ENCODE assay signal across 17 mouse cellular contexts in genomic region chr4:118589733-118590130, GRCm38 (mm10). TPM values are rescaled to one million over a fixed set of nuclear protein-coding genes. Genes with fewer than 3 reads are reported as not detected.
DNase-seq lines count a peak whose midpoint lies in the region; ATAC-seq lines count a peak whose summit lies in the region.
"Had no signal": no experiment of that assay in that cellular context is flagged by ENCODE, and none has a peak within 500 bp of the region (broad histone marks: within the 10 kb centered on the region; RNA-seq: fewer than 3 reads in every experiment).

No protein-coding gene starts in this region.

- intact Hi-C loops in left cerebral cortex, postnatal 14 days (cut with DNase I): no loop called here

- H3K27me3 ChIP-seq in forebrain, embryonic 14.5 days (replicated peaks; ENCODE audit: control insufficient read depth, insufficient read depth, low read length): no peaks in the 10 kb centered on the region
- H3K27me3 ChIP-seq in forebrain, embryonic 16.5 days (replicated peaks; ENCODE audit: control insufficient read depth, insufficient read depth, low read length): no peaks in the 10 kb centered on the region
- no peaks in the 10 kb centered on the region for H3K27me3 ChIP-seq in hindbrain, embryonic 13.5 days
- no peaks in the 10 kb centered on the region for H3K27me3 ChIP-seq in midbrain, embryonic 16.5 days (ENCODE audit: control insufficient read depth, insufficient read depth, low read depth, low read length)

- ATAC-seq in forebrain, embryonic 14.5 days: 0 out of 2 replicates have a peak, but pooled peaks have one; percentile 32
- ATAC-seq in forebrain, embryonic 16.5 days: no peak
- peak; percentile 55; the same call in 1 of the 2 replicates for ATAC-seq in hindbrain, embryonic 13.5 days (ENCODE audit: low FRiP score)
- peak; percentile 68 for ATAC-seq in midbrain, embryonic 16.5 days

- 9% methylated on average over 7 of the region's 7 CpGs for WGBS in forebrain, embryonic 14.5 days
- 4% methylated on average over 7 of the region's 7 CpGs for WGBS in forebrain, embryonic 16.5 days
- WGBS in hindbrain, embryonic 13.5 days: 5% methylated on average over 7 of the region's 7 CpGs
- 4% methylated on average over 7 of the region's 7 CpGs for WGBS in midbrain, embryonic 16.5 days

- no peaks in the 10 kb centered on the region for H3K9me3 ChIP-seq in forebrain, embryonic 14.5 days (replicated peaks; ENCODE audit: control insufficient read depth, low read length)
- H3K9me3 ChIP-seq in forebrain, embryonic 16.5 days (ENCODE audit: control insufficient read depth, low read length): no peaks in the 10 kb centered on the region
- H3K9me3 ChIP-seq in hindbrain, embryonic 13.5 days: no peaks in the 10 kb centered on the region
- no peaks in the 10 kb centered on the region for H3K9me3 ChIP-seq in midbrain, embryonic 16.5 days (replicated peaks; ENCODE audit: control insufficient read depth, low read length, poor library complexity, severe bottlenecking)

- no peaks in the 10 kb centered on the region for H3K36me3 ChIP-seq in forebrain, embryonic 14.5 days (ENCODE audit: control insufficient read depth, insufficient read depth, low read length)
- no peaks in the 10 kb centered on the region for H3K36me3 ChIP-seq in forebrain, embryonic 16.5 days (ENCODE audit: control insufficient read depth, insufficient read depth)
- no peaks in the 10 kb centered on the region for H3K36me3 ChIP-seq in hindbrain, embryonic 13.5 days
- H3K36me3 ChIP-seq in midbrain, embryonic 16.5 days (ENCODE audit: control insufficient read depth, insufficient read depth, low read length): no peaks in the 10 kb centered on the region

- H3K4me2 ChIP-seq in forebrain, embryonic 14.5 days (ENCODE audit: low read length): no peak overlapping the region
- H3K4me2 ChIP-seq in forebrain, embryonic 16.5 days (ENCODE audit: low read length): no peak overlapping the region
- H3K4me2 ChIP-seq in hindbrain, embryonic 13.5 days: peak overlapping the region; percentile 32
- peak overlapping the region; percentile 23; the same call in 1 of the 2 replicates for H3K4me2 ChIP-seq in midbrain, embryonic 16.5 days (ENCODE audit: low read length)

- no peak overlapping the region for H3K4me3 ChIP-seq in forebrain, embryonic 14.5 days (ENCODE audit: low read depth, low read length)
- H3K4me3 ChIP-seq in forebrain, embryonic 16.5 days (replicated peaks; ENCODE audit: low read length): no peak overlapping the region
- H3K4me3 ChIP-seq in hindbrain, embryonic 13.5 days: peak overlapping the region; percentile 5; the same call in 1 of the 2 replicates
- H3K4me3 ChIP-seq in midbrain, embryonic 16.5 days (ENCODE audit: low read depth, low read length): no peak overlapping the region

- no peaks in the 10 kb centered on the region; the same call in 1 of the 2 replicates for H3K4me1 ChIP-seq in forebrain, embryonic 14.5 days (ENCODE audit: control insufficient read depth, insufficient read depth, low read length)
- peaks cover 7% of the 10 kb centered on the region; the same call in 1 of the 2 replicates for H3K4me1 ChIP-seq in forebrain, embryonic 16.5 days (replicated peaks; ENCODE audit: control insufficient read depth, insufficient read depth, low read length)
- peaks cover 19% of the 10 kb centered on the region for H3K4me1 ChIP-seq in hindbrain, embryonic 13.5 days (replicated peaks)
- peaks cover 7% of the 10 kb centered on the region for H3K4me1 ChIP-seq in midbrain, embryonic 16.5 days (ENCODE audit: control insufficient read depth, insufficient read depth, low read length)

- no peak overlapping the region for H3K27ac ChIP-seq in forebrain, embryonic 14.5 days (ENCODE audit: low read depth, low read length)
- H3K27ac ChIP-seq in forebrain, embryonic 16.5 days (ENCODE audit: low read length): no peak overlapping the region
- peak overlapping the region; percentile 73 for H3K27ac ChIP-seq in hindbrain, embryonic 13.5 days
- H3K27ac ChIP-seq in midbrain, embryonic 16.5 days (ENCODE audit: low read length): peak overlapping the region; percentile 64

- no peak overlapping the region for H3K9ac ChIP-seq in forebrain, embryonic 14.5 days (ENCODE audit: low read length)
- H3K9ac ChIP-seq in forebrain, embryonic 16.5 days (replicated peaks; ENCODE audit: low read depth, low read length): no peak overlapping the region
- peak overlapping the region; percentile 35; the same call in 1 of the 2 replicates for H3K9ac ChIP-seq in hindbrain, embryonic 13.5 days
- peak overlapping the region; percentile 4; the same call in 1 of the 2 replicates for H3K9ac ChIP-seq in midbrain, embryonic 16.5 days (ENCODE audit: low read depth, low read length)

- peak; percentile 32 for DNase-seq in forebrain, embryonic 14.5 days (ENCODE audit: low spot score)
- DNase-seq in brain, adult 2 months (ENCODE audit: low read depth, low spot score): peak; percentile 33
- no peak for DNase-seq in frontal cortex, postnatal 14 days (ENCODE audit: low spot score in 2 of 2)
- DNase-seq in left cerebral cortex, postnatal 14 days (ENCODE audit: low spot score in 2 of 2): no peak
- no peak for DNase-seq in spleen, adult 12 weeks (ENCODE audit: low spot score)
- DNase-seq: adrenal gland, postnatal 25 days; cerebellum, adult 18-20 months; gastrocnemius, postnatal 14 days; kidney, adult 2 months; layer of hippocampus, adult 9-11 months; liver; lung, postnatal 10 days; right cerebral cortex, adult 18-20 months; thymus, postnatal 4 days had no signal

RNA-seq across cellular contexts. Expression of gene Cfap57, which starts 30.8 kb away (rescaled TPM):
- polyA plus RNA-seq in forebrain, embryonic 14.5 days (2014; fragmentation: Nextera tagmentation; extraction: Ambion mirVana): 0.81 and 0.91 TPM in 2 replicates
- 0.72 and 1.3 TPM in 2 replicates for polyA plus RNA-seq in forebrain, embryonic 16.5 days (2015; fragmentation: Nextera tagmentation; extraction: Ambion mirVana)
- polyA plus RNA-seq in hindbrain, embryonic 13.5 days (2015; fragmentation: Nextera tagmentation; extraction: Ambion mirVana): 1.3 and 2.3 TPM in 2 replicates
- polyA plus RNA-seq in midbrain, embryonic 16.5 days (2015; fragmentation: Nextera tagmentation; extraction: Ambion mirVana): 2.0 and 2.5 TPM in 2 replicates
- under 1 TPM; 0.62 to 0.80 TPM for total RNA-seq in left cerebral cortex, postnatal 14 days (2021)
- total RNA-seq: adrenal gland, postnatal 25 days; gastrocnemius, postnatal 14 days had no signal

RNA-seq across cellular contexts. Expression of gene Ebna1bp2, which starts 30.9 kb away (rescaled TPM):
- 167 and 176 TPM in 2 replicates for polyA plus RNA-seq in forebrain, embryonic 14.5 days (2014; fragmentation: Nextera tagmentation; extraction: Ambion mirVana)
- 138 and 150 TPM in 2 replicates for polyA plus RNA-seq in forebrain, embryonic 16.5 days (2015; fragmentation: Nextera tagmentation; extraction: Ambion mirVana)
- 106 and 121 TPM in 2 replicates for polyA plus RNA-seq in hindbrain, embryonic 13.5 days (2015; fragmentation: Nextera tagmentation; extraction: Ambion mirVana)
- 84.8 and 98.6 TPM in 2 replicates for polyA plus RNA-seq in midbrain, embryonic 16.5 days (2015; fragmentation: Nextera tagmentation; extraction: Ambion mirVana)
- 10 to 100 TPM; 48.4 to 57.7 TPM for total RNA-seq in left cerebral cortex, postnatal 14 days (2021)

RNA-seq across cellular contexts. Expression of gene Tmem125, which starts 45.9 kb away (rescaled TPM):
- not detected in 2 replicates for polyA plus RNA-seq in forebrain, embryonic 14.5 days (2014; fragmentation: Nextera tagmentation; extraction: Ambion mirVana)
- polyA plus RNA-seq in forebrain, embryonic 16.5 days (2015; fragmentation: Nextera tagmentation; extraction: Ambion mirVana): 0.21 TPM in 1 of 2 replicates, not detected in the other
- polyA plus RNA-seq in hindbrain, embryonic 13.5 days (2015; fragmentation: Nextera tagmentation; extraction: Ambion mirVana): 0.12 and 0.13 TPM in 2 replicates
- not detected in 2 replicates for polyA plus RNA-seq in midbrain, embryonic 16.5 days (2015; fragmentation: Nextera tagmentation; extraction: Ambion mirVana)
- 1 to 10 TPM; 6.0 to 7.9 TPM for total RNA-seq in left cerebral cortex, postnatal 14 days (2021)
- total RNA-seq: adrenal gland, postnatal 25 days had no signal

Comparison
In these comparisons a context has a peak if more than half of its experiments do, and no peak if none do; other contexts are left out.
1. DNase-seq: peak in forebrain, embryonic 14.5 days (single experiment) and brain, adult 2 months (single experiment); none in frontal cortex, postnatal 14 days (0 of 2), left cerebral cortex, postnatal 14 days (0 of 2) and spleen, adult 12 weeks (single experiment).
2. H3K27ac ChIP-seq: peak in hindbrain, embryonic 13.5 days (single experiment) and midbrain, embryonic 16.5 days (single experiment); none in forebrain, embryonic 14.5 days (single experiment) and forebrain, embryonic 16.5 days (single experiment).
3. H3K4me2 ChIP-seq: peak in hindbrain, embryonic 13.5 days (single experiment) and midbrain, embryonic 16.5 days (single experiment); none in forebrain, embryonic 14.5 days (single experiment) and forebrain, embryonic 16.5 days (single experiment).
4. H3K9ac ChIP-seq: peak in hindbrain, embryonic 13.5 days (single experiment) and midbrain, embryonic 16.5 days (single experiment); none in forebrain, embryonic 14.5 days (single experiment) and forebrain, embryonic 16.5 days (single experiment).